Mouse (Mus musculus): ENCODE measurements around the gene Fam210b. TPM values are rescaled to one million over a fixed set of nuclear protein-coding genes. Genes with fewer than 3 reads are reported as not detected.

The Fam210b gene
- total RNA-seq, 1 experiment: 1.6 TPM

DNA sequence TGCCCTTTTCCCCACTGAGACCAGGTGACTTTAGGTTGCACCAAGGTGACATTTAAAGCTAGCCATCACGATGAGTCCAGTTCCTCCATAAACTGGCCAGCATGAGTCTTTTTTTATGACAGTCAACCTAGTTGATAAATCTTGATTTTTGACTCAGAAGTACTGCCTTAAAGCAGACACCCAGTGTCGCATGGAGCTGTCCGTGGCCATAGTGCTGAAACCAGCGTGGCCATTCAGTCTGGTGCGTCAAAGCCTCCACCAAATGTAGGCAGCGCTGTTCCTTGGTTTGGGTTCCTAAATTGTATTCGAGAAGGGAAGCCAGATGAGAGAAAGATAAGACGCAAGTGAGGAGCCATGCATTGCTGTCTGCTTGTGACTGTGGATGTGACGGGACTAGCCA lies 24.5 kb upstream of the Fam210b start:
- Histone ChIP-seq H3K4me1 (ENCODE audit: control insufficient read depth in 2 of 2, insufficient read depth in 2 of 2, low read length in 2 of 2, poor library complexity in 1 of 2) (no peaks in the 10 kb centered on the region), H3K36me3 (ENCODE audit: control insufficient read depth, insufficient read depth, low read length, poor library complexity, severe bottlenecking) (no peaks in the 10 kb centered on the region), H3K9ac (ENCODE audit: insufficient read depth, low read depth, low read length, poor library complexity, severe bottlenecking) (no peak overlapping the region), H3K4me3 (ENCODE audit: insufficient read depth in 1 of 2, low read depth in 1 of 2, low read length in 2 of 2, poor library complexity in 1 of 2, severe bottlenecking in 1 of 2) (no peak overlapping the region), H3K27ac (ENCODE audit: insufficient read depth, low read depth, low read length, poor library complexity, severe bottlenecking) (no peak overlapping the region), H3K9me3 (ENCODE audit: control insufficient read depth, insufficient read depth, low read depth, low read length) (no peaks in the 10 kb centered on the region)
- in situ Hi-C loops (cut with MboI; ENCODE audit: low sequenced_read_pairs in 2 of 2, unreplicated experiment in 2 of 2): loop anchor here (5.0 kb wide), 1 partner anchor 94 kb away; no protein-coding TSS in a partner anchor
- DNase-seq (ENCODE audit: low read depth, low spot score): no peak
- no peak for TF ChIP-seq ZNF384 (IDR thresholded peaks at IDR 0.05; ENCODE audit: low read depth, low read length)
- no peak for TF ChIP-seq MAFK (IDR thresholded peaks at IDR 0.05; ENCODE audit: insufficient read depth, low read depth, low read length)
- no peak for TF ChIP-seq ZC3H11A (IDR thresholded peaks at IDR 0.05; ENCODE audit: borderline replicate concordance, low read depth, low read length)

DNA sequence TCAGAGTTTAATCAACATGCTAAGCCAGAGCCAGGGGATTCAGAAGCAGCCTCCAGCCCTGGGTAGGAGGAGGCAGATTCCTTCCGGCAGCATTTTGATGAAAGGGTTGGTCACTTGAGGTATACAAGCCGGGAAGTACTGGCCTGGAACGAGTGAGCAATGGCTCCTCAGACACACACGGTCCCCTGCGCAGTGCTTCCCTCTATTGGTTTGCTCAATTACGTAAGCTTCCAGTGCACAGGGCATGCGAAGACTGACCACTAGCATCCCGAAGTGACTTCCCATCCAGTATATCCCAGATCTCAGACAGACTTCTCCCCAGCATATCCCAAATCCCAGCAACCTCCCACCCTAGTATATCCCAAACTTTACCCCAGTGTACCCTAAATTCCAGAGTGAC lies 17.1 kb upstream of the Fam210b start:
- H3K9me3 ChIP-seq (ENCODE audit: control insufficient read depth, insufficient read depth, low read depth, low read length): no peaks in the 10 kb centered on the region
- no peak overlapping the region for H3K27ac ChIP-seq (ENCODE audit: insufficient read depth, low read depth, low read length, poor library complexity, severe bottlenecking)
- H3K9ac ChIP-seq (ENCODE audit: insufficient read depth, low read depth, low read length, poor library complexity, severe bottlenecking): no peak overlapping the region
- H3K36me3 ChIP-seq (ENCODE audit: control insufficient read depth, insufficient read depth, low read length, poor library complexity, severe bottlenecking): no peaks in the 10 kb centered on the region
- TF ChIP-seq HCFC1 (IDR thresholded peaks at IDR 0.05; ENCODE audit: borderline replicate concordance, insufficient read depth, low read length): no peak
- TF ChIP-seq ZNF384 (IDR thresholded peaks at IDR 0.05; ENCODE audit: low read depth, low read length): no peak
- no peak for TF ChIP-seq MAFK (IDR thresholded peaks at IDR 0.05; ENCODE audit: insufficient read depth, low read depth, low read length)
- TF ChIP-seq CHD2 (IDR thresholded peaks at IDR 0.05; ENCODE audit: low read depth, low read length): no peak
- TF ChIP-seq ZC3H11A (IDR thresholded peaks at IDR 0.05; ENCODE audit: borderline replicate concordance, low read depth, low read length): no peak
- no peaks in the 10 kb centered on the region for H3K4me1 ChIP-seq (ENCODE audit: control insufficient read depth in 2 of 2, insufficient read depth in 2 of 2, low read length in 2 of 2, poor library complexity in 1 of 2)
- no peak for DNase-seq (ENCODE audit: low read depth, low spot score)
- in situ Hi-C loops (cut with MboI; ENCODE audit: low sequenced_read_pairs in 2 of 2, unreplicated experiment in 2 of 2): no loop called here
- H3K4me3 ChIP-seq (ENCODE audit: insufficient read depth in 1 of 2, low read depth in 1 of 2, low read length in 2 of 2, poor library complexity in 1 of 2, severe bottlenecking in 1 of 2): no peak overlapping the region

DNA sequence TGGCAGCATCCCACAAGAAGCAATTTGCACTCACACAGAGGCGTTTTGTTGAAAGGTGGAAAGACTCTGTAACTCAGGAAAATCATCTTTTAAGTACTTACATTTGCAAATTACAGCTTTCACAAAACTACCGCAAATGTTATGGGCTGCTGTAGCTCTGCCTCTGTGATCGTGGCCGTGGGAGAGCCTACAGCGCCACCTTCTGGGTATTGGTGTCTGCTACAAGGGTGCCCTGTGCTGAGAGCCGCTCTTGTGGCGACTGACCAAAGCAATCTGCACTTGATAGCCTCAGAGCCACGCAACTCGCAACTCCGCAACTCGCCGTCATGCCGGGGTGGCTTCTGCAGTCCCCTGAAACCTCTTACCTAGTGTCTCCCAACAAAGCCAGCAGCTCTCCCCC lies 16.2 kb upstream of the Fam210b start:
- Histone ChIP-seq H3K4me1 (ENCODE audit: control insufficient read depth in 2 of 2, insufficient read depth in 2 of 2, low read length in 2 of 2, poor library complexity in 1 of 2) (no peaks in the 10 kb centered on the region), H3K27ac (ENCODE audit: insufficient read depth, low read depth, low read length, poor library complexity, severe bottlenecking) (no peak overlapping the region), H3K36me3 (ENCODE audit: control insufficient read depth, insufficient read depth, low read length, poor library complexity, severe bottlenecking) (no peaks in the 10 kb centered on the region), H3K9ac (ENCODE audit: insufficient read depth, low read depth, low read length, poor library complexity, severe bottlenecking) (no peak overlapping the region), H3K9me3 (ENCODE audit: control insufficient read depth, insufficient read depth, low read depth, low read length) (no peaks in the 10 kb centered on the region), H3K4me3 (ENCODE audit: insufficient read depth in 1 of 2, low read depth in 1 of 2, low read length in 2 of 2, poor library complexity in 1 of 2, severe bottlenecking in 1 of 2) (no peak overlapping the region)
- in situ Hi-C loops (cut with MboI; ENCODE audit: low sequenced_read_pairs in 2 of 2, unreplicated experiment in 2 of 2): no loop called here
- DNase-seq (ENCODE audit: low read depth, low spot score): peak; percentile 58
- TF ChIP-seq ZC3H11A (IDR thresholded peaks at IDR 0.05; ENCODE audit: borderline replicate concordance, low read depth, low read length) (peak; percentile 89), HCFC1 (IDR thresholded peaks at IDR 0.05; ENCODE audit: borderline replicate concordance, insufficient read depth, low read length) (no peak)

DNA sequence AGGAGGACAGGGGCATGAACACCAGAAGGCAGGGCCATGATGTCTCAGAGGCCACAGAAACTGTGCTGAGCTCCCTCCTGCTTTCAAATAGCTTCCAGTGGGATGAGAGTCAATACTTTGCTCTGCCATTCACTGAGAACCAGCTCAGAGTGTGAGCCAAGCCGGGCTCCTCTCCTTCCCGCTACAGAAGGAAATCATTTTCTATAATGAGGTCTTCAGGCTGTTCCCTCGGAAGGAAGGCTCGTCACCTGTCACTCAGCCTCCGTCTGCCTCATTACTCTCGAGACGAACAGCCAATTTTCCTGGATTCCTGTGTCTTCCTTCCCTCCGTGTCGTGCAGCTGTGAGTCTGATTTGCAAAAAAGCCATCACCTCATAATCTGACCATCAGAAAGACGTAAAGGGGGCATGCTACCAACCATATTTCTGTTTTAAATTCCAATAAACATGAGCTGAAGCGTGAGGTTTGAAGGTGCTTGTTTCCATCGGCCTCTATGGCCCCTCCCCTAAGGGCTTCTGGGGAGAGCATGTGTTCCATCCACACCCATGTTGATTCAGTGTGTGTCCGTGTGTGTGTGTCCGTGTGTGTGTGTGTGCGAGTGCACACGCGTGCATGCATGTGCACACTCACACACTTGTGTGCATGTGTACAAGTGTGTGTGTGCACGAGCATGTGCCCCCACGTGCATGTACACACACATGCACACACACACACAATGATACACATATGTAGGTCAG lies 7.0 kb upstream of the Fam210b start:
- in situ Hi-C loops (cut with MboI; ENCODE audit: low sequenced_read_pairs in 2 of 2, unreplicated experiment in 2 of 2): no loop called here
- Histone ChIP-seq H3K9me3 (ENCODE audit: control insufficient read depth, insufficient read depth, low read depth, low read length) (no peaks in the 10 kb centered on the region), H3K27ac (ENCODE audit: insufficient read depth, low read depth, low read length, poor library complexity, severe bottlenecking) (no peak overlapping the region), H3K36me3 (ENCODE audit: control insufficient read depth, insufficient read depth, low read length, poor library complexity, severe bottlenecking) (no peaks in the 10 kb centered on the region), H3K4me1 (ENCODE audit: control insufficient read depth in 2 of 2, insufficient read depth in 2 of 2, low read length in 2 of 2, poor library complexity in 1 of 2) (no peaks in the 10 kb centered on the region), H3K9ac (ENCODE audit: insufficient read depth, low read depth, low read length, poor library complexity, severe bottlenecking) (no peak overlapping the region), H3K4me3 (ENCODE audit: insufficient read depth in 1 of 2, low read depth in 1 of 2, low read length in 2 of 2, poor library complexity in 1 of 2, severe bottlenecking in 1 of 2) (no peak overlapping the region)
- DNase-seq (ENCODE audit: low read depth, low spot score): no peak
- TF ChIP-seq CHD2 (IDR thresholded peaks at IDR 0.05; ENCODE audit: low read depth, low read length): no peak
- no peak for TF ChIP-seq MAFK (IDR thresholded peaks at IDR 0.05; ENCODE audit: insufficient read depth, low read depth, low read length)
- no peak for TF ChIP-seq HCFC1 (IDR thresholded peaks at IDR 0.05; ENCODE audit: borderline replicate concordance, insufficient read depth, low read length)

DNA sequence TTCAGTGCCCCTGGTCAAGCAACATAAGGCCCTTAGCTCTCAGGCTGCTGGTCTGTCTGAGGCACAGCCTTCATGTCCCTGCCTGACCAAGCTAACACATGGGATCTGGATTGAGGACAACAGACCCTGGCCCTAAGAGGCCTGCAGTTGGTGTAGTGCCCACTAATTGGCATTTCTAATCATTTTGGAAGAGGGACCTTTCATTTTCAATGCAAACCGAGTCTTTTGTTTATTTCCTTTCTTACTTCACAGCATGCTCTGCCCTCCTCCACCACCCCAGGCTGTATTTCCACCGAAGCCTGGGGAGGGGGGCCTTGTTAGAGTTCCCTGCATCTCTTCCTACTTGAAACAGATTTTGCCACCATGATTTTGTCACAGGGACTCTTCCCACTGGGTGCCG lies 4.4 kb upstream of the Fam210b start:
- Histone ChIP-seq H3K36me3 (ENCODE audit: control insufficient read depth, insufficient read depth, low read length, poor library complexity, severe bottlenecking) (no peaks in the 10 kb centered on the region), H3K9me3 (ENCODE audit: control insufficient read depth, insufficient read depth, low read depth, low read length) (no peaks in the 10 kb centered on the region), H3K27ac (ENCODE audit: insufficient read depth, low read depth, low read length, poor library complexity, severe bottlenecking) (no peak overlapping the region), H3K4me3 (ENCODE audit: insufficient read depth in 1 of 2, low read depth in 1 of 2, low read length in 2 of 2, poor library complexity in 1 of 2, severe bottlenecking in 1 of 2) (no peak overlapping the region), H3K4me1 (ENCODE audit: control insufficient read depth in 2 of 2, insufficient read depth in 2 of 2, low read length in 2 of 2, poor library complexity in 1 of 2) (no peaks in the 10 kb centered on the region), H3K9ac (ENCODE audit: insufficient read depth, low read depth, low read length, poor library complexity, severe bottlenecking) (no peak overlapping the region)
- DNase-seq (ENCODE audit: low read depth, low spot score): no peak
- TF ChIP-seq CHD2 (IDR thresholded peaks at IDR 0.05; ENCODE audit: low read depth, low read length): no peak
- no peak for TF ChIP-seq ZNF384 (IDR thresholded peaks at IDR 0.05; ENCODE audit: low read depth, low read length)
- no peak for TF ChIP-seq MAFK (IDR thresholded peaks at IDR 0.05; ENCODE audit: insufficient read depth, low read depth, low read length)
- TF ChIP-seq ZC3H11A (IDR thresholded peaks at IDR 0.05; ENCODE audit: borderline replicate concordance, low read depth, low read length): no peak
- in situ Hi-C loops (cut with MboI; ENCODE audit: low sequenced_read_pairs in 2 of 2, unreplicated experiment in 2 of 2): no loop called here

Measured in ES-E14 (cell line).